ENCODE assay signal across 27 mouse cellular contexts in genomic region chr5:113049876-113050275, GRCm38 (mm10). TPM values are rescaled to one million over a fixed set of nuclear protein-coding genes. Genes with fewer than 3 reads are reported as not detected.
DNase-seq lines count a peak whose midpoint lies in the region; ATAC-seq and TF ChIP-seq lines count a peak whose summit lies in the region.
"Had no signal": no experiment of that assay in that cellular context is flagged by ENCODE, and none has a peak within 500 bp of the region (broad histone marks: within the 10 kb centered on the region; RNA-seq: fewer than 3 reads in every experiment).

No protein-coding gene starts in this region.

- no peak for TF ChIP-seq CTCF in forebrain, postnatal 0 days (IDR thresholded peaks at IDR 0.05; ENCODE audit: low read depth)
- no peak for TF ChIP-seq CTCF in left cerebral cortex, adult 2 months (IDR thresholded peaks at IDR 0.05)

- no peaks in the 10 kb centered on the region for H3K36me3 ChIP-seq in forebrain, postnatal 0 days (ENCODE audit: insufficient read depth)
- no peaks in the 10 kb centered on the region for H3K36me3 ChIP-seq in forebrain, embryonic 12.5 days (replicated peaks)
- H3K36me3 ChIP-seq: embryonic facial prominence, embryonic 15.5 days had no signal

- no peak overlapping the region for H3K9ac ChIP-seq in forebrain, postnatal 0 days
- no peak overlapping the region for H3K9ac ChIP-seq in forebrain, embryonic 12.5 days
- H3K9ac ChIP-seq: embryonic facial prominence, embryonic 15.5 days; liver, embryonic 14.5 days had no signal

- H3K27ac ChIP-seq in forebrain, postnatal 0 days (ENCODE audit: low read depth, low read length): peak overlapping the region; percentile 45; the same call in 1 of the 2 replicates
- H3K27ac ChIP-seq in forebrain, embryonic 12.5 days: no peak overlapping the region
- peak overlapping the region; percentile 48; the same call in 1 of the 2 replicates for H3K27ac ChIP-seq in left cerebral cortex, adult 2 months
- H3K27ac ChIP-seq: embryonic facial prominence, embryonic 15.5 days; heart, adult 2 months; liver, embryonic 14.5 days had no signal

- peak; percentile 44 for ATAC-seq in forebrain, postnatal 0 days
- no peak; the same call in 1 of the 2 replicates for ATAC-seq in forebrain, embryonic 12.5 days (ENCODE audit: low FRiP score)

- intact Hi-C loops in left cerebral cortex, adult 2 months (cut with DNase I): loop anchor here (2.0 to 10.0 kb wide), 3 partner anchors 35 to 618 kb away; partner anchors contain the start of genes Grk3 and Sez6l
- intact Hi-C loops in left cerebral cortex, postnatal 25 days (cut with DNase I): loop anchor here (10.0 kb wide), 2 partner anchors 585 to 615 kb away; no protein-coding TSS in a partner anchor
- intact Hi-C loops in heart, postnatal 10 days (cut with DNase I): loop anchor here (5.0 kb wide), 1 partner anchor 113 kb away; no protein-coding TSS in a partner anchor

- no peaks in the 10 kb centered on the region for H3K27me3 ChIP-seq in forebrain, postnatal 0 days (ENCODE audit: insufficient read depth, low read length)
- peaks cover 5% of the 10 kb centered on the region; the same call in 1 of the 2 replicates for H3K27me3 ChIP-seq in forebrain, embryonic 12.5 days

- no peak overlapping the region for H3K4me3 ChIP-seq in forebrain, postnatal 0 days (ENCODE audit: low read depth, low read length)
- no peak overlapping the region for H3K4me3 ChIP-seq in forebrain, embryonic 12.5 days (replicated peaks)
- no peak overlapping the region for H3K4me3 ChIP-seq in left cerebral cortex, adult 2 months
- H3K4me3 ChIP-seq: embryonic facial prominence, embryonic 15.5 days; heart, adult 2 months had no signal

- DNase-seq in forebrain, postnatal 0 days: no peak
- DNase-seq in left cerebral cortex, adult 2 months (ENCODE audit: extremely low spot score in 1 of 2, low spot score in 2 of 2): peak in 1 of 2 experiments; percentile 23
- no peak for DNase-seq in left cerebral cortex, postnatal 25 days (ENCODE audit: low spot score in 2 of 2)
- peak; percentile 18 for DNase-seq in right cerebral cortex, postnatal 25 days
- DNase-seq in right cerebral cortex, postnatal 4 days: no peak
- DNase-seq in heart, postnatal 10 days: no peak
- DNase-seq: gastrocnemius, postnatal 25 days; heart, adult 2 months; heart, postnatal 4 days; kidney, postnatal 36 days; thymus, adult 2 months had no signal

- H3K4me1 ChIP-seq in forebrain, postnatal 0 days (ENCODE audit: insufficient read depth): peaks cover 8% of the 10 kb centered on the region; the same call in 1 of the 2 replicates
- H3K4me1 ChIP-seq in forebrain, embryonic 12.5 days: peaks cover 11% of the 10 kb centered on the region

- no peak overlapping the region for H3K4me2 ChIP-seq in forebrain, postnatal 0 days (ENCODE audit: low read depth)
- H3K4me2 ChIP-seq in forebrain, embryonic 12.5 days: no peak overlapping the region
- H3K4me2 ChIP-seq: embryonic facial prominence, embryonic 15.5 days had no signal

- no peaks in the 10 kb centered on the region for H3K9me3 ChIP-seq in forebrain, postnatal 0 days (ENCODE audit: low read length)
- H3K9me3 ChIP-seq in forebrain, embryonic 12.5 days: no peaks in the 10 kb centered on the region
- H3K9me3 ChIP-seq: embryonic facial prominence, embryonic 15.5 days had no signal

RNA-seq across cellular contexts. Expression of gene Crybb2, which starts 20.0 kb away (rescaled TPM):
- total RNA-seq in forebrain, postnatal 0 days (2014; rRNA removed): not detected in 2 replicates
- not detected in 2 replicates for polyA plus RNA-seq in forebrain, postnatal 0 days (2015; fragmentation: Nextera tagmentation; extraction: Ambion mirVana)
- not detected in 2 replicates for polyA plus RNA-seq in forebrain, embryonic 12.5 days (2016; fragmentation: Nextera tagmentation; extraction: Ambion mirVana)
- total RNA-seq in left cerebral cortex, adult 2 months (2021): not detected
- not detected for total RNA-seq in left cerebral cortex, postnatal 25 days (2021)
- total RNA-seq in heart, postnatal 10 days (2021): not detected
- total RNA-seq: adrenal gland, adult 18-20 months; gastrocnemius, postnatal 25 days; heart, adult 2 months; heart, postnatal 4 days; layer of hippocampus, postnatal 14 days; left cerebral cortex, postnatal 14 days; megakaryocyte, adult 5-6 weeks; monocyte, adult 5-6 weeks had no signal
- polyA plus RNA-seq: C2C12; embryonic facial prominence, embryonic 15.5 days; heart, adult 2 months; heart, embryonic 14.5 days; intestine, embryonic 14.5 days; kidney, embryonic 14.5 days; limb, embryonic 14.5 days; liver, embryonic 14.5 days; lung, embryonic 16.5 days; neural tube, embryonic 11.5 days; stomach, embryonic 16.5 days had no signal

RNA-seq across cellular contexts. Expression of gene Crybb3, which starts 31.5 kb away (rescaled TPM):
- total RNA-seq in forebrain, postnatal 0 days (2014; rRNA removed): 0.81 and 2.0 TPM in 2 replicates
- 1.6 and 1.7 TPM in 2 replicates for polyA plus RNA-seq in forebrain, postnatal 0 days (2015; fragmentation: Nextera tagmentation; extraction: Ambion mirVana)
- 0.95 and 1.1 TPM in 2 replicates for polyA plus RNA-seq in forebrain, embryonic 12.5 days (2016; fragmentation: Nextera tagmentation; extraction: Ambion mirVana)
- total RNA-seq in left cerebral cortex, adult 2 months (2021): 1 to 10 TPM; 1.3 to 1.7 TPM
- 1 to 10 TPM in 1 of 2 experiments, under 1 TPM in 1; 0.69 to 1.7 TPM for total RNA-seq in left cerebral cortex, postnatal 25 days (2021)
- 1 to 10 TPM; 2.0 to 2.1 TPM for total RNA-seq in heart, postnatal 10 days (2021)
- total RNA-seq: megakaryocyte, adult 5-6 weeks; monocyte, adult 5-6 weeks had no signal
- polyA plus RNA-seq: C2C12; neural tube, embryonic 11.5 days had no signal

RNA-seq across cellular contexts. Expression of gene Grk3, which starts 34.3 kb away (rescaled TPM):
- total RNA-seq in forebrain, postnatal 0 days (2014; rRNA removed): 49.7 and 56.3 TPM in 2 replicates
- polyA plus RNA-seq in forebrain, postnatal 0 days (2015; fragmentation: Nextera tagmentation; extraction: Ambion mirVana): 5.9 and 12.3 TPM in 2 replicates
- polyA plus RNA-seq in forebrain, embryonic 12.5 days (2016; fragmentation: Nextera tagmentation; extraction: Ambion mirVana): 8.0 and 9.4 TPM in 2 replicates
- 10 to 100 TPM; 83.4 to 87.5 TPM for total RNA-seq in left cerebral cortex, adult 2 months (2021)
- total RNA-seq in left cerebral cortex, postnatal 25 days (2021): 10 to 100 TPM; 64.5 to 72.0 TPM
- 10 to 100 TPM in 1 of 2 experiments, 1 to 10 TPM in 1; 9.1 to 17.6 TPM for total RNA-seq in heart, postnatal 10 days (2021)
- polyA plus RNA-seq: C2C12 had no signal
